Mouse (Mus musculus) heart, embryonic 11.5 days (tissue): ENCODE data around the gene B230118H07Rik. TPM values are rescaled to one million over a fixed set of nuclear protein-coding genes. Genes with fewer than 3 reads are reported as not detected.
"Not testable (repeated sequence)": the region's sequence is repeated elsewhere in the genome, so short reads cannot be mapped to it uniquely, and the experiment has no call there.

ENCODE experiments used
- ATAC-seq: fragments of 200-750 bp; cut with Nextera tagmentation; replicated peaks from 2 replicates; pipeline ENCODE4 v1.8.0; 2017; ENCODE audit warnings: moderate library complexity; ENCODE audit not compliant: insufficient number of reproducible peaks, low FRiP score, low TSS enrichment
- H3K27ac ChIP-seq: fragments of 300-500 bp; sonication (generic); 2 replicates; pipeline ENCODE4 v1.5.1; 2014; ENCODE audit warnings: mild to moderate bottlenecking, low read depth, low read length
- H3K27me3 ChIP-seq: fragments of 300-500 bp; sonication (generic); 2 replicates; pipeline ENCODE4 v1.6.1; 2014; ENCODE audit warnings: mild to moderate bottlenecking, low read length, mixed read lengths; ENCODE audit not compliant: control insufficient read depth, insufficient read depth
- H3K36me3 ChIP-seq: fragments of 300-500 bp; sonication (generic); 2 replicates; pipeline ENCODE4 v1.6.1; 2014; ENCODE audit warnings: mild to moderate bottlenecking, low read length, moderate library complexity, mixed read lengths; ENCODE audit not compliant: control insufficient read depth, insufficient read depth
- H3K4me1 ChIP-seq: fragments of 300-500 bp; sonication (generic); 2 replicates; pipeline ENCODE4 v1.6.1; 2014; ENCODE audit warnings: low read length; ENCODE audit not compliant: control insufficient read depth, insufficient read depth
- H3K4me2 ChIP-seq: fragments of 300-500 bp; sonication (generic); 2 replicates; pipeline ENCODE4 v1.6.1; 2014; ENCODE audit warnings: mild to moderate bottlenecking, moderate library complexity
- H3K4me3 ChIP-seq: fragments of 300-500 bp; sonication (generic); 2 replicates; pipeline ENCODE4 v1.5.1; 2014; ENCODE audit warnings: low read depth, low read length
- H3K9ac ChIP-seq: fragments of 300-500 bp; sonication (generic); 2 replicates; pipeline ENCODE4 v1.6.1; 2014; ENCODE audit warnings: mild to moderate bottlenecking, low read depth, low read length, moderate library complexity
- H3K9me3 ChIP-seq: fragments of 300-500 bp; sonication (generic); replicated peaks from 2 replicates; pipeline ENCODE4 v1.6.1; 2016; ENCODE audit warnings: low read length; ENCODE audit not compliant: control insufficient read depth
- WGBS: fragments of 180-500 bp; shearing (Covaris S2); extraction: QIAGEN DNeasy Blood & Tissue Kit; methylation state at CpG from one replicate; pipeline ENCODE4 v1.1.7; 2014; ENCODE audit not compliant: insufficient replicate concordance; 5-methylcytosine and 5-hydroxymethylcytosine counted together
- polyA plus RNA-seq: library from polyadenylated mRNA; unstranded; fragments of >200 nt; fragmentation: Nextera tagmentation; extraction: Ambion mirVana; gene quantifications from 2 replicates; pipeline ENCODE4 v1.2.1, GENCODE M21; 2014

B230118H07Rik gene
- polyA plus RNA-seq, 1 experiment from 2014 or later = 47.2 TPM

DNA sequence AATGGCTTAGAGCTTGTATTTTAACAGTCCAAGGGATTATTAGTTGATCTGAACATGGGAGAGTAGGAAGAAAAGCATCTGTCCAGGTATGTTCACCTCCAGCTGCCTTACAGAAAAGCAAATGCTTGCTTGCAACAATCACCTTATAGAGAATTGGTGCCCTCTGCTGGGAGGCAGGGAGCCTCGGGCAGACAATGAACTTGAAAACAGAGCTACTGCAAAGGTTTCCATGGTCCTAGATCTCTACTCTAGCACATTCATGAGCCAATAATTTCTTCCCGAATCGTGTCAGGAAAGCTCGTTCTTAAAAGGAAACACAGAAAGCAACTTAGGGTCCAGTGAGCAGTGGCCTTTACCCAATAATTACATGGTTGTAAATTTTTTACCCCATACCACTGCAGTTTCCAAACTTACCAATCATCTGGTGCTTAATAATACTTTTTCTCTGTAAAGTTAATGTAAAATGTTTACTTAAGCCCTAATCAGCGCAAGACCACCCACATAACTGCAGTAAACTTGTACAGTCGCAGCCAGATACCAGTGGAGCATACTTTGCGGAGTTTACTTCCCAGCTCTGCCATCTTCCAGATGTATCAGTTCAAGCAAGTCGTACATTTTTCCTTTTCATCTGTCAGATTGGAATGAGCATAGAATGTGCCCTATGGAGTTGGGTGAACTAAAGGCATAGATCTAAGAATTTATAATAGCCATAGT, 105.5 kb downstream of the B230118H07Rik start:
- Histone ChIP-seq H3K4me3 (no peak overlapping the region), H3K4me1 (no peaks in the 10 kb centered on the region), H3K9me3 (no peaks in the 10 kb centered on the region), H3K27me3 (no peaks in the 10 kb centered on the region), H3K4me2 (no peak overlapping the region), H3K36me3 (no peaks in the 10 kb centered on the region), H3K9ac (no peak overlapping the region), H3K27ac (no peak overlapping the region)
- no peak for ATAC-seq
- WGBS = 67% methylated on average over 8 of the region's 8 CpGs

DNA sequence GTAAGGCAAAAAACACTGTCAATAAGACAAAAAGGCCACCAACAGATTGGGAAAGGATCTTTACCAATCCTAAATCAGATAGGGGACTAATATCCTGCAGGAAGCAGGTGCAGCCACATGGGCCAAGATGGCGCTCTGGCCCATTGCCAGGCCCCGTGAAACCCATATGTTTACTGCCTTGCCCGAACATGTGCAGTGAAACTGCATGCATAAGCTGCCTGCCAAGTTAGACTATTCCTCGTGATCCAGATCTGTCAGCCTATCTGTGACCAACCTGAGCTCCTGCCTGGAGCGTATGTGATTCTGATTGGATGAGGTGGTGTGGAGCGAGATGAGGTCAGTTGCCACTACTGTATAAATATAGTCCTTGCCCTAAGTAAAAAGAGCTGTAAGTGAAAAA, 112.4 kb downstream of the B230118H07Rik start:
- not testable (repeated sequence) for H3K4me2 ChIP-seq, H3K9me3 ChIP-seq, H3K4me1 ChIP-seq, H3K36me3 ChIP-seq, ATAC-seq, H3K27ac ChIP-seq, H3K9ac ChIP-seq, H3K27me3 ChIP-seq, H3K4me3 ChIP-seq
- 81% methylated on average over 6 of the region's 6 CpGs for WGBS

DNA sequence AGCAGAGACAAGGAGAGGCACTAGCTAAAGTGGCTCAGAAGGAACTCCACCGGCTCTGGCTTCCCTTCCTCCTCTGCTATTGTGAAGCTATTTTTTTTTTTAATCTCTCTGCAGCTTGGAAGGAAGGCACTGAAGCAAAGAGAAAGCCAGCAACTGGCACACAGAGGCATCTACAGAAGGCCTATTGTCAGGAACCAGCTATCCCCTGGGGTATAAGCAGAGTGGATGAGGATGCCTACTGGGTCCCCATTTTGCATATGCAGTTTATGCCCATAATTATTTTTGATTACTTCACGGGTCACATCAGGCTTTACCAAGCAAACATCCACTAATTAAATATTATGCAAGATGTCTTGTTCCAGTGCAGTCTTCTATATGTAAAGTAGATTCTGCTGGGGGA, 115.6 kb downstream of the B230118H07Rik start:
- Histone ChIP-seq H3K9me3 (no peaks in the 10 kb centered on the region), H3K9ac (no peak overlapping the region), H3K27ac (no peak overlapping the region), H3K4me1 (no peaks in the 10 kb centered on the region), H3K36me3 (no peaks in the 10 kb centered on the region), H3K4me2 (no peak overlapping the region), H3K27me3 (no peaks in the 10 kb centered on the region), H3K4me3 (no peak overlapping the region)
- ATAC-seq = no peak
- WGBS = 39% methylated on average over 2 of the region's 2 CpGs

DNA sequence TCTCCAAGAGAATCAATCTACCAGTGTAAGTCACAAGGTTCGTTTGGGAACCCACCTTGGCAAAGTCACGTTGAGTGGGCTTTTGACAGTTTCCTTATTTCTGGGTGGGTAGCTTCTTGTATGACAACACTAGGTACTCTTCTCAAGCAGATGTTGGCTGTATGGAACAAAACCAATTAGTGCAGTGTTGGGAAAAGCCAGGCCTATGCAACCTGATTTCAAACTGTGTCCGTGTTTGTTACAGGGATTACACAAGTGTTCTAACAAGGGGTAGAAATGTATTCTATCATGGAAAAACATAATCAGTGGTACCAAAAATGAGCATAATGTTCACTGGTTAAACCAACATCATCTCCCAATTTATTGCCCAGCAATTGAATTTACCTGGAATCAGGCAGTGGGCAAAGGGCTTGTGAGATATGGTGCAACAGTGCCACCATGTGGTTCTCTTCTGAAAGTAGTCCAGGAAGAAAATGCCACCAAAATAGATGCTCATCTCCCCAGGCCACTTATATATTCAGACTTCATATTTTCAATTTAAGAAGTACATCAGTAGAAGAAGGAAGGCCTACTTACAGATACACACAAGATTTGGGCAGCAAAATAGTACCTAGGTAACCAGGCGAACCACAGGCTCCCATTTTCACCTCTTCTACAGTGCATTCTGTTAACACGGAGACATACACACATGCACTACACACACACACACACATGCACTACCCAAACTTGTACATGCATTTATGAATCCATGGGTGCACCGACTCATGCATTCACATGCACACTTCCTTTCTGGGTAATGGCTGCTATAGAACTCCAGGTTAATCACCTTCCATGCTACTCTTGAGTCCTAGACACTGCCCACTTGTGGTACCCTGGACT, 123.6 kb downstream of the B230118H07Rik start:
- no peak overlapping the region for H3K4me2 ChIP-seq
- no peaks in the 10 kb centered on the region for H3K9me3 ChIP-seq
- WGBS = 69% methylated on average over 6 of the region's 6 CpGs
- H3K27me3 ChIP-seq = no peaks in the 10 kb centered on the region
- H3K36me3 ChIP-seq = no peaks in the 10 kb centered on the region
- H3K4me1 ChIP-seq = no peaks in the 10 kb centered on the region
- no peak overlapping the region for H3K9ac ChIP-seq
- H3K4me3 ChIP-seq = no peak overlapping the region
- ATAC-seq = no peak
- no peak overlapping the region for H3K27ac ChIP-seq

DNA sequence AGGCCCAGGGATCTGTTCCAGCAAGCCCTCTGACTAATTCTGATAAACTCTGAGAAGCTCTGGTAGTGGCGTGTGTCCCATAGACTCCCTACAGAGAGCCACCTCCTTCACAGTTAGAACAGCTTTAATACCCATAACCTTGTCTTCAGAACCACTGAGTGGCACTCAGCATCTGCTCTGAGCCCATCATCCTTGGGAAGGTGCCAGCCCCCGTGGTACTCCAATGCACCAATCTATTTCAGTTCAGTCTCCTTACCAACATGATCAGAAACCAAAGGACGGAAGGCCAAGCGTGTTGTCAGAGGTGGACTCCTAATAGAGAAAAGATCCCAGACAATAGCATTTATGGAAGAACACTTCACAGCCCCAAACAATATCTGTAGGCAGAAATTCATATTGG, 124.2 kb downstream of the B230118H07Rik start:
- no peak overlapping the region for H3K9ac ChIP-seq
- no peaks in the 10 kb centered on the region for H3K27me3 ChIP-seq
- 80% methylated on average over 4 of the region's 4 CpGs for WGBS
- no peak overlapping the region for H3K27ac ChIP-seq
- no peak overlapping the region for H3K4me2 ChIP-seq
- no peak overlapping the region for H3K4me3 ChIP-seq
- H3K36me3 ChIP-seq = no peaks in the 10 kb centered on the region
- no peaks in the 10 kb centered on the region for H3K9me3 ChIP-seq
- H3K4me1 ChIP-seq = no peaks in the 10 kb centered on the region
- no peak for ATAC-seq

DNA sequence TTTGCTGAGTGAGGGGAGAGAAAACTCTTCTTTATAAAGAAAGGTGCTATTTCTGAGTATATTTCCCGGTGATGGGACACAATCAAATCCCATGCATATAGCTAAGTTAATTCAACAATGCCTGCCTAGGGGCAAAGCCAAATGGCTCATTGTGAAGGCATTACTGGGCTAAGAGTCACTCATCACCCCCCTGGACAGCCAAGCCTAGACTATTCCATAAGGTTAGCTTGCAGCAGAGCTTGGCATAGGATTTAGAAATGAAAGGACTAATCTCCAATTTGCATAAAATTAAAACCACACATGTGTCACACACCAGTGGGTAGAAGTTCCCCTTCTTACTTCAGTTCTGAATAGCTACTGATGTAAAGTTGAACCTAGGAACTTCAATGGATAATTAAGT, 128.8 kb downstream of the B230118H07Rik start:
- Histone ChIP-seq H3K4me2 (no peak overlapping the region), H3K4me1 (no peaks in the 10 kb centered on the region), H3K36me3 (no peaks in the 10 kb centered on the region), H3K27me3 (no peaks in the 10 kb centered on the region), H3K9me3 (no peaks in the 10 kb centered on the region), H3K27ac (no peak overlapping the region), H3K4me3 (no peak overlapping the region), H3K9ac (no peak overlapping the region)
- 71% methylated on average over 1 of the region's 1 CpGs for WGBS
- ATAC-seq = no peak

DNA sequence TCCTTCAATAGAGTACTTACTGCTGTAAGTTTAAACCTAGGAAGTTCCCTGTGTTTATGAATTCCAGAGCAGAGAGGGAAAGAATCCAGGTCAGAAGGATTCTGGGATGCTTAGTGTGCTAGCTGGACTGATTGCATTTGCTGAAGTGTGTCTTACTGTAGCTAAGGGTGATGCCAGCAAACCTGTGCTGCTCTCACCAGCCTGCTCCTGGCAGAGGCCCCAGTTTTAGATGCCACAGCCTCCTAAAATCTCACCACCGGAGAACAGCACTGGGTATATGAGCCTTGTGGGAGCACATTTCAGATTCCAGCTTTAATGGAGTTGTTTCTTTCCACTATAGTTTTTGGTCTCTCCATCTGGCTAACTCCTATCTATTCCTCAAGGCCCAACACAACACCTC, 129.4 kb downstream of the B230118H07Rik start:
- H3K9me3 ChIP-seq = no peaks in the 10 kb centered on the region
- no peaks in the 10 kb centered on the region for H3K27me3 ChIP-seq
- no peak for ATAC-seq
- 78% methylated on average over 1 of the region's 1 CpGs for WGBS
- H3K9ac ChIP-seq = no peak overlapping the region
- no peak overlapping the region for H3K27ac ChIP-seq
- H3K4me3 ChIP-seq = no peak overlapping the region
- no peaks in the 10 kb centered on the region for H3K36me3 ChIP-seq
- no peaks in the 10 kb centered on the region for H3K4me1 ChIP-seq
- no peak overlapping the region for H3K4me2 ChIP-seq
